Mouse (Mus musculus) forebrain, embryonic 12.5 days (tissue): ENCODE data around the gene Rgp1. TPM values are rescaled to one million over a fixed set of nuclear protein-coding genes. Genes with fewer than 3 reads are reported as not detected.

Experiments used
- ATAC-seq: fragments of 200-750 bp; cut with Nextera tagmentation; 2 replicates; pipeline ENCODE4 v1.8.0; 2017; ENCODE audit warnings: moderate TSS enrichment; ENCODE audit not compliant: low FRiP score
- H3K27ac ChIP-seq: fragments of 300-500 bp; sonication (generic); 2 replicates; pipeline ENCODE4 v1.5.1; 2016; ENCODE audit warnings: mild to moderate bottlenecking
- H3K27me3 ChIP-seq: fragments of 300-500 bp; sonication (generic); 2 replicates; pipeline ENCODE4 v1.6.1; 2016; ENCODE audit warnings: mild to moderate bottlenecking
- H3K36me3 ChIP-seq: fragments of 300-500 bp; sonication (generic); replicated peaks from 2 replicates; pipeline ENCODE4 v1.6.1; 2016; ENCODE audit warnings: mild to moderate bottlenecking
- H3K4me1 ChIP-seq: fragments of 300-500 bp; sonication (generic); 2 replicates; pipeline ENCODE4 v1.6.1; 2016
- H3K4me2 ChIP-seq: fragments of 300-500 bp; sonication (generic); 2 replicates; pipeline ENCODE4 v1.6.1; 2016; ENCODE audit warnings: mild to moderate bottlenecking, moderate library complexity
- H3K4me3 ChIP-seq: fragments of 300-500 bp; sonication (generic); replicated peaks from 2 replicates; pipeline ENCODE4 v1.5.1; 2016; ENCODE audit warnings: mild to moderate bottlenecking
- H3K9ac ChIP-seq: fragments of 300-500 bp; sonication (generic); 2 replicates; pipeline ENCODE4 v1.6.1; 2016; ENCODE audit warnings: mild to moderate bottlenecking
- H3K9me3 ChIP-seq: fragments of 300-500 bp; sonication (generic); 2 replicates; pipeline ENCODE4 v1.6.1; 2016
- WGBS: fragments of 180-500 bp; shearing (Covaris S2); methylation state at CpG from one replicate; pipeline ENCODE4 v1.1.7; 2016; 5-methylcytosine and 5-hydroxymethylcytosine counted together
- polyA plus RNA-seq: library from polyadenylated mRNA; unstranded; fragments of >200 nt; fragmentation: Nextera tagmentation; extraction: Ambion mirVana; gene quantifications from 2 replicates; pipeline ENCODE4 v1.2.1, GENCODE M21; 2016

Gene Rgp1
- polyA plus RNA-seq, 1 experiment from 2014 or later = 29.9 TPM

- no peak for ATAC-seq
- Histone ChIP-seq H3K36me3 (peaks cover 82% of the 10 kb centered on the region), H3K4me2 (no peak overlapping the region), H3K9ac (no peak overlapping the region), H3K4me1 (peaks cover 18% of the 10 kb centered on the region), H3K27me3 (no peaks in the 10 kb centered on the region), H3K4me3 (no peak overlapping the region), H3K9me3 (no peaks in the 10 kb centered on the region), H3K27ac (no peak overlapping the region)
Measured at GRCm38 (mm10) chr4:43553891-43554290, 24.6 kb upstream of the Rgp1 start.

- Histone ChIP-seq H3K4me2 (no peak overlapping the region), H3K4me3 (no peak overlapping the region), H3K27me3 (no peaks in the 10 kb centered on the region), H3K27ac (no peak overlapping the region), H3K36me3 (peaks cover 64% of the 10 kb centered on the region), H3K9me3 (no peaks in the 10 kb centered on the region), H3K4me1 (peaks cover 37% of the 10 kb centered on the region), H3K9ac (no peak overlapping the region)
- no peak for ATAC-seq
- WGBS = 97% methylated on average over 7 of the region's 7 CpGs
Measured at GRCm38 (mm10) chr4:43555926-43556325, 22.6 kb upstream of the Rgp1 start.

GRCm38 (mm10) chr4:43558028-43558630 lies 20.4 kb upstream of the Rgp1 start:
- peak overlapping the region; percentile 22; the same call in 1 of the 2 replicates for H3K4me2 ChIP-seq
- no peaks in the 10 kb centered on the region for H3K27me3 ChIP-seq
- H3K9ac ChIP-seq = peak overlapping the region; percentile 33; the same call in 1 of the 2 replicates
- WGBS = 59% methylated on average over 5 of the region's 5 CpGs
- H3K9me3 ChIP-seq = no peaks in the 10 kb centered on the region
- no peak overlapping the region for H3K4me3 ChIP-seq
- ATAC-seq = no peak
- H3K36me3 ChIP-seq = peaks cover 41% of the 10 kb centered on the region
- H3K4me1 ChIP-seq = peaks cover 46% of the 10 kb centered on the region
- H3K27ac ChIP-seq = peak overlapping the region; percentile 36

- Histone ChIP-seq H3K4me1 (peaks cover 53% of the 10 kb centered on the region), H3K27ac (peak overlapping the region; percentile 56; the same call in 1 of the 2 replicates), H3K4me2 (peak overlapping the region; percentile 22), H3K9me3 (no peaks in the 10 kb centered on the region), H3K4me3 (0 out of 2 replicates have a peak overlapping the region, but pooled peaks have one; percentile 4), H3K27me3 (no peaks in the 10 kb centered on the region), H3K9ac (peak overlapping the region; percentile 38), H3K36me3 (peaks cover 35% of the 10 kb centered on the region)
- 40% methylated on average over 13 of the region's 13 CpGs for WGBS
- ATAC-seq = no peak
Measured at GRCm38 (mm10) chr4:43558631-43559356, 19.7 kb upstream of the Rgp1 start.

GRCm38 (mm10) chr4:43559519-43560242 lies 18.8 kb upstream of the Rgp1 start:
- no peaks in the 10 kb centered on the region for H3K9me3 ChIP-seq
- no peak for ATAC-seq
- 85% methylated on average over 13 of the region's 13 CpGs for WGBS
- peak overlapping the region; percentile 42 for H3K9ac ChIP-seq
- H3K4me1 ChIP-seq = peaks cover 58% of the 10 kb centered on the region
- no peak overlapping the region for H3K4me3 ChIP-seq
- H3K36me3 ChIP-seq = peaks cover 28% of the 10 kb centered on the region
- 0 out of 2 replicates have a peak overlapping the region, but pooled peaks have one; percentile 86 for H3K4me2 ChIP-seq
- 0 out of 2 replicates have a peak overlapping the region, but pooled peaks have one; percentile 13 for H3K27ac ChIP-seq
- no peaks in the 10 kb centered on the region for H3K27me3 ChIP-seq

GRCm38 (mm10) chr4:43560243-43560611 lies 18.3 kb upstream of the Rgp1 start:
- no peaks in the 10 kb centered on the region for H3K27me3 ChIP-seq
- no peaks in the 10 kb centered on the region for H3K9me3 ChIP-seq
- no peak for ATAC-seq
- peaks cover 28% of the 10 kb centered on the region for H3K36me3 ChIP-seq
- peak overlapping the region; percentile 42 for H3K9ac ChIP-seq
- H3K4me2 ChIP-seq = peak overlapping the region; percentile 86
- WGBS = 63% methylated on average over 5 of the region's 6 CpGs
- 0 out of 2 replicates have a peak overlapping the region, but pooled peaks have one; percentile 13 for H3K27ac ChIP-seq
- peaks cover 58% of the 10 kb centered on the region for H3K4me1 ChIP-seq
- H3K4me3 ChIP-seq = no peak overlapping the region

GRCm38 (mm10) chr4:43560976-43561375 lies 17.5 kb upstream of the Rgp1 start:
- Histone ChIP-seq H3K9me3 (no peaks in the 10 kb centered on the region), H3K36me3 (peaks cover 28% of the 10 kb centered on the region), H3K9ac (peak overlapping the region; percentile 95), H3K4me3 (peak overlapping the region; percentile 86), H3K4me1 (peaks cover 58% of the 10 kb centered on the region), H3K27ac (no peak overlapping the region), H3K27me3 (no peaks in the 10 kb centered on the region), H3K4me2 (peak overlapping the region; percentile 86)
- 34% methylated on average over 2 of the region's 2 CpGs for WGBS
- ATAC-seq = no peak

GRCm38 (mm10) chr4:43561436-43561996 lies 17.0 kb upstream of the Rgp1 start:
- Histone ChIP-seq H3K9me3 (no peaks in the 10 kb centered on the region), H3K27ac (peak overlapping the region; percentile 98), H3K4me1 (peaks cover 58% of the 10 kb centered on the region), H3K9ac (peak overlapping the region; percentile 95), H3K4me2 (peak overlapping the region; percentile 86), H3K36me3 (peaks cover 28% of the 10 kb centered on the region), H3K27me3 (no peaks in the 10 kb centered on the region), H3K4me3 (peak overlapping the region; percentile 86)
- ATAC-seq = peak; percentile 58
- 2% methylated on average over 16 of the region's 16 CpGs for WGBS

- no peaks in the 10 kb centered on the region for H3K9me3 ChIP-seq
- H3K27ac ChIP-seq = peak within 1 kb of the TSS; percentile 98
- peaks cover 34% of the 10 kb centered on the region for H3K36me3 ChIP-seq
- H3K4me3 ChIP-seq = peak within 1 kb of the TSS; percentile 86
- H3K27me3 ChIP-seq = no peaks in the 10 kb centered on the region
- peak; percentile 96 for ATAC-seq
- peak within 1 kb of the TSS; percentile 95 for H3K9ac ChIP-seq
- H3K4me1 ChIP-seq = peaks cover 57% of the 10 kb centered on the region
- WGBS = under 1% methylated on average over 55 of the region's 62 CpGs
- peak within 1 kb of the TSS; percentile 86 for H3K4me2 ChIP-seq
Measured at GRCm38 (mm10) chr4:43561997-43562768, 16.3 kb upstream of the Rgp1 start, which contains the start of the genes Creb3 and Tln1. Creb3 (plus strand) TSS chr4:43562332. Tln1 (minus strand) TSS chr4:43562691.

GRCm38 (mm10) chr4:43562769-43563600 lies 15.5 kb upstream of the Rgp1 start:
- H3K9me3 ChIP-seq = no peaks in the 10 kb centered on the region
- ATAC-seq = peak; percentile 6; the same call in 1 of the 2 replicates
- no peaks in the 10 kb centered on the region for H3K27me3 ChIP-seq
- 10% methylated on average over 22 of the region's 22 CpGs for WGBS
- peak overlapping the region; percentile 95 for H3K9ac ChIP-seq
- H3K4me3 ChIP-seq = peak overlapping the region; percentile 86
- peak overlapping the region; percentile 98 for H3K27ac ChIP-seq
- H3K4me2 ChIP-seq = peak overlapping the region; percentile 86
- H3K36me3 ChIP-seq = peaks cover 42% of the 10 kb centered on the region
- H3K4me1 ChIP-seq = peaks cover 49% of the 10 kb centered on the region

GRCm38 (mm10) chr4:43563601-43563875 lies 15.0 kb upstream of the Rgp1 start:
- WGBS = 83% methylated on average over 4 of the region's 4 CpGs
- ATAC-seq = no peak

More at GRCm38 (mm10) chr4:43563601-43563875, 15.0 kb upstream of the Rgp1 start:
- no peaks in the 10 kb centered on the region for H3K9me3 ChIP-seq
- peak overlapping the region; percentile 95 for H3K9ac ChIP-seq
- peaks cover 43% of the 10 kb centered on the region for H3K4me1 ChIP-seq
- no peaks in the 10 kb centered on the region for H3K27me3 ChIP-seq
- peak overlapping the region; percentile 86 for H3K4me2 ChIP-seq
- peaks cover 46% of the 10 kb centered on the region for H3K36me3 ChIP-seq
- H3K4me3 ChIP-seq = peak overlapping the region; percentile 86; the same call in 1 of the 2 replicates
- no peak overlapping the region for H3K27ac ChIP-seq
